Mouse (Mus musculus) adrenal gland, postnatal 36 days (tissue): ENCODE data around the gene Hikeshi. TPM values are rescaled to one million over a fixed set of nuclear protein-coding genes. Genes with fewer than 3 reads are reported as not detected.

Experiments used
- DNase-seq, 2 experiments: peaks; one replicate each; pipeline ENCODE4 v3.0.0; 2021; ENCODE audit warnings: mixed read lengths in 1 of 2
- total RNA-seq, 2 experiments: library from RNA; stranded (reverse); gene quantifications; 2 replicates each; pipeline ENCODE4 v1.2.3; 2021

The Hikeshi gene
- total RNA-seq, 2 experiments from 2014 or later, result 79.1 to 87.2 TPM

DNA sequence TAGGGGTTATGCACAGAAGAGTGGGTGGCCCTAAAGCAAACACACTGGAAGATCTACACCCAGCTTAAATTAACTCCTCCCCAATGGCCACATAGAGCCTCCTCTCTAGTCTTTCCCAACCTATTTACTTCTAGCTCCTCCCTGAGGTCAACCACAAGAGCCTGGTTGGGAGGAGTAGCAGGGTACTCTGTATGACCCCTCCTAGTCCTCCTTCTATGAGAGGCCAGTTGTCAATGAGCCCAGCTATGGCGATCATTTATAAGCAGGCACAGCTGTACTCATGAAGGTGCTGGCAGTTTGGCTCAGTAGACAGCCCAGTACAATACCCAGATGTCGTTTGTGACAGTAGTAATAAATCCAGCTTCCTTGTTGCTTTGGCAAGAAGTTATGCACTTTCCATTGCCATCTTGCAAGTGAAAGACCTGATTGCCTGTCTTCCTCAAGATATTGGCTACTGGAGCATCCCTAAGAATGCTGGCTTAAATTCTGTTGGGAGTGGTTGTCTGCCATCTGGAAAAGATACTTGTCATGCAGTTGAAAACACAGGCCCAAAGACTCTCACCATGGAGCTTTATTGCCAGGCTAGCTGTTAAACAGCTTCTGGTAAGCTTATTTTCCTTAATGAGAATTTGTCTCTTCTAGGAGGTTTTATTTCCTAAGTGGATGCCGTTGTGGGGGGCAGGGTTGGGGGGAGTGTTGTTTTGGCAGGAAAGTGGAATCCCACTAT lies 27.4 kb downstream of the Hikeshi start:
- DNase-seq, result no peak

DNA sequence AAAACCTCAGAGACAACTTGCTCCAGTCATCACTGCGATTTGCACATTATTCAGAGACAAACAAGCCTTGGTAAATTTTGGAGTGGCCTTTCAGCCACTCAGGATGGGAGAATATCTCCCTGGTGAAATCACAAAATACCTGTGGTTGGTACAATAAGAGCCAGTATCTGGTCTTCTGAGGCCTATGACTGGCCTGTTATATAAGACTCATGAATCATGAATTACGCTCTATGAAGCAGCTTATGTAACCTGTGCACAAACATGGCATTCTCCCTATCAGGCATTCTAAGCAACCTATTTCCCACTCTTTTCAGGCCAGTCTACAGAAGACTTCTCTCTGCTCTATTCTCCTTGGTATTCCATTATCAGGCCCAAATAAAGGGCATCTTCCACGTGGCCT lies 28.6 kb downstream of the Hikeshi start:
- no peak for DNase-seq

DNA sequence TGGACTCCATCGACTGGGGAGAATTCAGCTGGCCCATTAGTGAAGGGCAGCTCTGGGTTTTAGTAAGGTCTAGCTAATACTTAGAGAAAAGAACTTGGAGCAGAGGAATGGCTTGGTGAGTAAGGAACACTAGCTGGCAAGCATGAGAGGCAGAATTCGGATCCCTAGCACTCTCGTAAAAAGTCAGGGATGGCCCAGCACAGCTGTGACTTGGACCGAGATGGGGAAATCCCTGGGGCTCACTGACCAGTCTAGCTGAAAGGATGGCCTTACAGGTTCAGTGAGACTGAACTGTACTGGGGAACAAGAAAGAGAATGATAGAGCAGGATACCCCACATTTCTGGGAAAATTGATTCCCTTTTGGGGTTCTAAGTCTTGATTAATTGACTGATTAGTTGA lies 31.3 kb downstream of the Hikeshi start:
- no peak for DNase-seq

DNA sequence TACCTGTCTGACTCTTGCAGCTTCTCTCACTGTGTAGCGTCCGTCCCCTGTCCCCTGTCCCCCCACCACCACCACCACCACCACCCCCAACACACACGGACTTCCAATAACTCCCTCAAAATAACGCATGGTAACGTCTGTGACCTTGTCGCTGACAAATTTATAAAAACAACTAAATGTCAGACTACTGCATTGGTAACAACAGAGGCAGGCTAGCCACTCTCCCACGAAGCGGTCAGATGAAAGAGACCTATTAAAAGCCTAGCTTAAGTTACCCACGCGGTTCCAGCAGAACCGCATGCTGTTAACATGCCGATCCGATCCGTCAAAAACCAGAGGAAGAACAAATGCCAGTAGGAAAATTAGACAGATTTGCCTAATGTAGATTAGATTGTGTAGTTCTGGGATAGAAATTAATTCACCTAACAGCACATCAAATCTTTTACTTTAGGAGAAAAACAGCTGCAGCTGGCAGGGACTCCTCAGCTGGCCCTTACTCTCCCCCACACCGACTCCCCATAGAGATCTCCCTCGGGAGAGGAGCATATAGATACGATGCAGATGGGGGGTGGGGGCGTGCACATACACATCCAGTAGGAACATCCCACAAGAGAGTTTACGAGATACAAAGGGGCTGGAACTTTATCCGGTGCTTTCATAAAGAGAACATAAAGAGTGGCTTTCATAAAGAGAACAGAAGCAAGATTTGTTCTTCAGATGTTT lies 31.9 kb downstream of the Hikeshi start:
- peak in 1 of 2 experiments; percentile 12 for DNase-seq

GRCm38 (mm10) chr7:89908421-89908820 lies 32.6 kb downstream of the Hikeshi start:
- DNase-seq, result no peak

DNA sequence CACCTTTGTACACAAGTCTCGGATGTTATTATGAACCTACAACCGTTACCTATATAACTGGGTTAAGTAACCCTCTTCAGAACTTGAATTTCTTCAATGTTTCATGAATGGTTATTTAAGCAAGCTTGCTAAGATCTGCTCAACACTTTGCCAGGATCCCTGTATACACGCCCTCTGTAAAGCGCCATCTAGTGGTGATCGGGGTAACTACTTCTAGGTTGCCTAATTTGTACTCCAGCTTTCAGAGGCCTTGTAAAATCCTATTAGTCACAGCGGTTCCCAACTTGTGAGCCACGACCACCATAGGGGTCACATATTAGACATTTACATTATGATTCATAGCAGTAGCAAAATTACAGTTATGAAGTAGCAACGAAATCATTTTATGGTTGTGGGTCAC lies 33.1 kb downstream of the Hikeshi start:
- peak; percentile 76 to 82 for DNase-seq

DNA sequence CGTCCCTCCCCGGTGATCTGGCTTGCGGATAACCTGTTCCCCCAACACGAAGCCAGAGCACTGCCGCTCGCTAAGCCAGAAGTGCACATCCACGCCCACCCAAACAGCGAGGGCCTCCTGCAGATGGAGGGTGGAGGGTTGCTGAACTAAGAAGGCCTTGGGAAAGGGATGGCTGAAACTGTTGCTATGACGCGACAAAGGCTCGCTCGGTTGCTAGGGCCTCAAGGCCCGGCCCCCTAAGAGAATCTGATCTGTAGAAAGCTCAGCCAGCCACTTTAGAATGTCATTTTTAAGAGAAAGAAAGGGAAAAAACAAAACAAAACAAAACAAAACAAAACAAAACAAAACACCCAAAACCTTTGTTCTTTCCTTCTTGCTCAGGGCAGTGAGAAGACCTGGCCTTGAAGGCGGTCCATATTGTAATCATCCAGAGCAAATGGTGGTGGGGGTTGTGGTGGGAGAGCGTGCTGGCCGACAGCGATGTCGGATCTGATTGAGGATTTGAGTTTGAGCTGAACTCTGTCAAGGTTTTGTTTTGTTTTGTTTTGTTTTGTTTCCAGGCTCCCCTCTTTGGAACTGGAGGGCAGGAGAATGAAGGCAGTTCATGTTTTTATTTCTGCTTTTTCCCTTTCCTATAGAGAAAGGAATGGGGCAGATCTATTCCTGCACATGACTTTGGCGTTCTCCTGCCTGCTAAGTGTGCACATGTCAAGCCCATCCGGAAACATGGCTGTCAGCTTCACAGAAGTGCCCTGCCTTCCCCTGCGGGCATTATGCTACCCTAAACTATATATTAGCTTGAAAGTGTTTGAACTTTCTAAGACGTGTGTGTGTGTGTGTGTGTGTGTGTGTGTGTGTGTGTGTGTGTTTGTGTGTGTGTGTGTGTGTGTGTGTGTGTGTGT lies 37.3 kb downstream of the Hikeshi start, which contains the start of gene Ccdc81:
TSS of gene Ccdc81 (minus strand) at position 188 of the 902 bp plus-strand sequence.
- DNase-seq, result peak; percentile 33 to 46

GRCm38 (mm10) chr7:89903007-89903406 lies 38.0 kb downstream of the Hikeshi start:
- no peak for DNase-seq

DNA sequence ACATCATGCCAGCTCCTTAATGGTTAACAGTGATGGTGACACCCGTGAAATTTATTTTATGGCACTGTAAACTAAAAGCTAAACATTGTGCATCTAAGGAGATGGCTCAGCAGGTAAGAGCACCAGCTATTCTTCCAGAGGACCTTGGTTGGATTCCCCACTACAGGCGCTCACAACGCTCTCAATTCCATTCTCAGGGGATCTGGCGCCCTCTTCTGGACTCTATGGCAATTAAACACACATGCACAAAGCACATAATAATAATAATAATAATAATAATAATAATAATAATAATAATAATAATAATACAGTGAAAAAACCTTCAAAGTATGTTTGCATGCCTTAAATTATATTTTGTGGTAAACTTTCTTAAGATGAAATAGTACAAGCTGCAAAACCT lies 49.1 kb downstream of the Hikeshi start:
- DNase-seq, result peak; percentile 50 to 55

GRCm38 (mm10) chr7:89891412-89891811 lies 49.6 kb downstream of the Hikeshi start:
- DNase-seq, result no peak

DNA sequence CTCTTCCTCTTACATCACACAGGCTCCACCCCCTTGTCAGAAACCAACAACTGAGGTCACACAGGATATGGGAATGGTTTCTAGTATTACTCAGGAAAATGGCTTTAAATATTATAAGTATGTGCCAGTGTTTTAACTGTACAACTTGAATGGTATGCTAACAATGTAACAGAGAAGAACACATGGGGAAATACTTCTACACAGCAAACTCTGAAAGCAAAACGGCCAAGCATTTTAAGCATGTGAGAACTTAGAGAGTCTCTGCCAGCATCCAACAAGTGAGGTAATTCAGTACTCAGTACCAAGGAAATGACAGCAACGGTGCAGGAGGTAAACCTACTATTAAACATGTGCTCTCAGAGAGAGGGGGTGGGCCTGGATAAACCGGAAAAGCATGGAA lies 56.5 kb downstream of the Hikeshi start:
- no peak for DNase-seq

- peak in 1 of 2 experiments; percentile 31 for DNase-seq
Observed at GRCm38 (mm10) chr7:89879686-89880085, 61.3 kb downstream of the Hikeshi start.

Other genes with a start within 250 kb of the Hikeshi start
- gene Ccdc81, start 37.6 kb downstream of the Hikeshi start, total RNA-seq, result under 1 TPM in 1 of 2 experiments, not detected in 1; 0.30 TPM
- gene Eed, start 39.8 kb upstream of the Hikeshi start, total RNA-seq, result 10 to 100 TPM; 41.0 to 56.5 TPM
- gene Picalm, start 189.0 kb upstream of the Hikeshi start, total RNA-seq, result 100 to 1,000 TPM; 148 to 152 TPM